18 mouse cellular contexts compared by ENCODE assay signal in the genomic region with DNA sequence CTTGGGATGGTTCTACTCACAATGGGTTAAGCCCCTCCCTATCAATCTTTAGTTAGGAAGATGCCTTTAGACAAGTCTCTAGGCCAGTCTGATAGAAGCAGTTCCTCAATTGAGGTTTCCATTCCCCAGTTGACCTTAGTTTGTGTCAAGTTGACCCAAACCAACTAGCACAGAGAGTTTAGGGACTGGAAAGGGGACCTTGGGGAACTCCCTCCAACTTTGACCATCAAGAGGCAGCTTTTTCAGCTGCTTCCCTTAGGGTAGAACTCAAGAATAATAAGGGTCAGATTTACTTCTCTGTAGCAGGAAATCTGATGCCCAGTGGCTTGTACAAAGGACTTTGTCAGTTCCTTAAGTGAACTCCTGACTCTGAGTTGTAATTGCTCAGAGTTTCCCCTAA. TPM values are rescaled to one million over a fixed set of nuclear protein-coding genes. Genes with fewer than 3 reads are reported as not detected.
DNase-seq lines count a peak whose midpoint lies in the region; ATAC-seq and TF ChIP-seq lines count a peak whose summit lies in the region.
"Had no signal": no experiment of that assay in that cellular context is flagged by ENCODE, and none has a peak within 500 bp of the region (broad histone marks: within the 10 kb centered on the region; RNA-seq: fewer than 3 reads in every experiment).

No protein-coding gene starts in this region.

- peak; percentile 85 for DNase-seq in heart, adult 11 months
- no peak for DNase-seq in heart, adult 9 months (ENCODE audit: low spot score in 2 of 2)
- no peak for DNase-seq in liver, postnatal 0 days
- peak; percentile 43 for DNase-seq in splenic B cell, adult 2 months (ENCODE audit: low read depth, low spot score)
- no peak for DNase-seq in thymus, adult 2 months
- no peak for DNase-seq in right cerebral cortex, postnatal 14 days
- DNase-seq: adrenal gland, postnatal 14 days; heart, postnatal 4 days; kidney, adult 2 months; kidney, postnatal 36 days; layer of hippocampus, postnatal 36 days; lung, adult 18-20 months; lung, postnatal 10 days had no signal

- no peak for TF ChIP-seq POLR2A in thymus, adult 2 months (IDR thresholded peaks at IDR 0.05; ENCODE audit: control insufficient read depth, extremely low read depth, insufficient read depth, low read length, poor library complexity)

- H3K36me3 ChIP-seq in liver, postnatal 0 days (replicated peaks; ENCODE audit: insufficient read depth, low read length), result no peaks in the 10 kb centered on the region
- no peaks in the 10 kb centered on the region for H3K36me3 ChIP-seq in liver, embryonic 12.5 days
- no peaks in the 10 kb centered on the region for H3K36me3 ChIP-seq in embryonic facial prominence, embryonic 12.5 days
- H3K36me3 ChIP-seq in splenic B cell, adult 2 months (ENCODE audit: control insufficient read depth, insufficient read depth, low read length, poor library complexity, severe bottlenecking), result no peaks in the 10 kb centered on the region
- no peaks in the 10 kb centered on the region for H3K36me3 ChIP-seq in thymus, adult 2 months (ENCODE audit: control insufficient read depth, insufficient read depth, low read length)
- H3K36me3 ChIP-seq: limb, embryonic 15.5 days had no signal

- H3K27ac ChIP-seq in liver, postnatal 0 days (ENCODE audit: low read depth), result peak overlapping the region; percentile 36; the same call in 1 of the 2 replicates
- no peak overlapping the region for H3K27ac ChIP-seq in liver, embryonic 12.5 days
- 0 out of 2 replicates have a peak overlapping the region, but pooled peaks have one; percentile 46 for H3K27ac ChIP-seq in embryonic facial prominence, embryonic 12.5 days
- H3K27ac ChIP-seq in thymus, adult 2 months (ENCODE audit: control insufficient read depth, insufficient read depth, low read length), result no peak overlapping the region
- H3K27ac ChIP-seq: hindbrain, embryonic 15.5 days; midbrain, embryonic 12.5 days had no signal

- H3K4me1 ChIP-seq in liver, postnatal 0 days (ENCODE audit: insufficient read depth), result peaks cover 12% of the 10 kb centered on the region; the same call in 1 of the 2 replicates
- peaks cover 22% of the 10 kb centered on the region for H3K4me1 ChIP-seq in liver, embryonic 12.5 days
- H3K4me1 ChIP-seq in embryonic facial prominence, embryonic 12.5 days, result peaks cover 48% of the 10 kb centered on the region
- peaks cover 19% of the 10 kb centered on the region for H3K4me1 ChIP-seq in thymus, adult 2 months (replicated peaks; ENCODE audit: control insufficient read depth, insufficient read depth, low read length)

- no peak for ATAC-seq in liver, postnatal 0 days
- no peak for ATAC-seq in liver, embryonic 12.5 days
- no peak for ATAC-seq in embryonic facial prominence, embryonic 12.5 days (ENCODE audit: insufficient number of reproducible peaks, insufficient read depth, low FRiP score, low TSS enrichment)

- TF ChIP-seq EP300 in liver, postnatal 0 days (IDR thresholded peaks at IDR 0.05; ENCODE audit: low read depth), result no peak

- no peak for TF ChIP-seq CTCF in liver, postnatal 0 days (IDR thresholded peaks at IDR 0.05; ENCODE audit: low read depth)
- TF ChIP-seq CTCF in thymus, adult 2 months (IDR thresholded peaks at IDR 0.05; ENCODE audit: borderline replicate concordance, control insufficient read depth, extremely low read depth, insufficient read depth, low read length, poor library complexity), result no peak

- H3K4me3 ChIP-seq in liver, postnatal 0 days (ENCODE audit: low read depth, low read length), result no peak overlapping the region
- no peak overlapping the region for H3K4me3 ChIP-seq in liver, embryonic 12.5 days
- no peak overlapping the region for H3K4me3 ChIP-seq in embryonic facial prominence, embryonic 12.5 days
- no peak overlapping the region for H3K4me3 ChIP-seq in thymus, adult 2 months (ENCODE audit: control insufficient read depth, insufficient read depth, low read length)
- H3K4me3 ChIP-seq: hindbrain, embryonic 15.5 days; limb, embryonic 15.5 days; midbrain, embryonic 12.5 days had no signal

- H3K9me3 ChIP-seq in liver, postnatal 0 days (ENCODE audit: low read length), result no peaks in the 10 kb centered on the region
- no peaks in the 10 kb centered on the region for H3K9me3 ChIP-seq in liver, embryonic 12.5 days (replicated peaks)
- H3K9me3 ChIP-seq in embryonic facial prominence, embryonic 12.5 days, result no peaks in the 10 kb centered on the region
- H3K9me3 ChIP-seq: hindbrain, embryonic 15.5 days; limb, embryonic 15.5 days; midbrain, embryonic 12.5 days had no signal

- H3K4me2 ChIP-seq in liver, postnatal 0 days (ENCODE audit: low read depth, low read length), result no peak overlapping the region
- H3K4me2 ChIP-seq in liver, embryonic 12.5 days, result no peak overlapping the region
- no peak overlapping the region for H3K4me2 ChIP-seq in embryonic facial prominence, embryonic 12.5 days (replicated peaks)
- H3K4me2 ChIP-seq: hindbrain, embryonic 15.5 days; limb, embryonic 15.5 days; midbrain, embryonic 12.5 days had no signal

- H3K27me3 ChIP-seq in liver, postnatal 0 days (ENCODE audit: insufficient read depth, low read length), result no peaks in the 10 kb centered on the region
- no peaks in the 10 kb centered on the region for H3K27me3 ChIP-seq in liver, embryonic 12.5 days (replicated peaks)
- no peaks in the 10 kb centered on the region for H3K27me3 ChIP-seq in embryonic facial prominence, embryonic 12.5 days
- no peaks in the 10 kb centered on the region for H3K27me3 ChIP-seq in splenic B cell, adult 2 months (ENCODE audit: control insufficient read depth, insufficient read depth, low read length, poor library complexity, severe bottlenecking)
- no peaks in the 10 kb centered on the region for H3K27me3 ChIP-seq in thymus, adult 2 months (ENCODE audit: control insufficient read depth, insufficient read depth, low read length)
- H3K27me3 ChIP-seq: hindbrain, embryonic 15.5 days; limb, embryonic 15.5 days; midbrain, embryonic 12.5 days had no signal

- H3K9ac ChIP-seq in liver, postnatal 0 days (replicated peaks), result no peak overlapping the region
- H3K9ac ChIP-seq in liver, embryonic 12.5 days, result no peak overlapping the region
- H3K9ac ChIP-seq in embryonic facial prominence, embryonic 12.5 days, result no peak overlapping the region
- H3K9ac ChIP-seq: hindbrain, embryonic 15.5 days; limb, embryonic 15.5 days; midbrain, embryonic 12.5 days had no signal

RNA-seq across cellular contexts. Expression of gene Wdfy2, which starts 5.0 kb away (rescaled TPM):
- 1.7 and 2.0 TPM in 2 replicates for polyA plus RNA-seq in liver, postnatal 0 days (2015; fragmentation: Nextera tagmentation; extraction: Ambion mirVana)
- polyA plus RNA-seq in liver, embryonic 12.5 days (2016; fragmentation: Nextera tagmentation; extraction: Ambion mirVana), result 3.4 and 3.6 TPM in 2 replicates
- polyA plus RNA-seq in embryonic facial prominence, embryonic 12.5 days (2016; fragmentation: Nextera tagmentation; extraction: Ambion mirVana), result 11.1 and 11.7 TPM in 2 replicates
- 15.3 and 15.5 TPM in 2 replicates for polyA plus RNA-seq in thymus, adult 2 months (2012; rRNA removed)

Comparison
In these comparisons a context has a peak if more than half of its experiments do, and no peak if none do; other contexts are left out.
1. DNase-seq: peak in heart, adult 11 months (single experiment) and splenic B cell, adult 2 months (single experiment); none in heart, adult 9 months (0 of 2), liver, postnatal 0 days (single experiment), thymus, adult 2 months (single experiment) and right cerebral cortex, postnatal 14 days (single experiment).
2. H3K27ac ChIP-seq: peak in liver, postnatal 0 days (single experiment) and embryonic facial prominence, embryonic 12.5 days (single experiment); none in liver, embryonic 12.5 days (single experiment) and thymus, adult 2 months (single experiment).